Mouse (Mus musculus): Measurements from ENCODE around the gene Slc35b2.

Gene Slc35b2

GRCm38 (mm10) chr17:45585725-45586448 is 22.2 kb downstream of the Slc35b2 start:
- DNase-seq = no peak

GRCm38 (mm10) chr17:45586449-45586837 is 22.8 kb downstream of the Slc35b2 start:
- DNase-seq = peak in 1 of 2 experiments; percentile 43

GRCm38 (mm10) chr17:45588370-45588769 is 24.7 kb downstream of the Slc35b2 start:
- DNase-seq = no peak

- DNase-seq = no peak
Observed at GRCm38 (mm10) chr17:45589236-45589635, 25.6 kb downstream of the Slc35b2 start.

- no peak for DNase-seq
Observed at GRCm38 (mm10) chr17:45589844-45590243, 26.2 kb downstream of the Slc35b2 start.

GRCm38 (mm10) chr17:45590410-45590809 is 26.7 kb downstream of the Slc35b2 start:
- DNase-seq = no peak

- DNase-seq = no peak
Observed at GRCm38 (mm10) chr17:45591701-45592605, 28.3 kb downstream of the Slc35b2 start.

GRCm38 (mm10) chr17:45592606-45593431 is 29.1 kb downstream of the Slc35b2 start:
- DNase-seq = no peak

- no peak for DNase-seq
Observed at GRCm38 (mm10) chr17:45593479-45593878, 29.8 kb downstream of the Slc35b2 start.

- DNase-seq = no peak
Observed at GRCm38 (mm10) chr17:45594195-45594594, 30.5 kb downstream of the Slc35b2 start.

GRCm38 (mm10) chr17:45594881-45595735 is 31.4 kb downstream of the Slc35b2 start:
- peak; percentile 84 for DNase-seq

- no peak for DNase-seq
Observed at GRCm38 (mm10) chr17:45595736-45596390, 32.2 kb downstream of the Slc35b2 start.

GRCm38 (mm10) chr17:45596631-45597396 is 33.1 kb downstream of the Slc35b2 start:
- DNase-seq = peak; percentile 69 to 75

- DNase-seq = peak in 1 of 2 experiments; percentile 26
Observed at GRCm38 (mm10) chr17:45597787-45598186, 34.1 kb downstream of the Slc35b2 start.

GRCm38 (mm10) chr17:45598376-45598775 is 34.7 kb downstream of the Slc35b2 start:
- no peak for DNase-seq

- DNase-seq = no peak
Observed at GRCm38 (mm10) chr17:45598891-45599290, 35.2 kb downstream of the Slc35b2 start.

- DNase-seq = peak in 1 of 2 experiments; percentile 31
Observed at GRCm38 (mm10) chr17:45599446-45600242, 36.0 kb downstream of the Slc35b2 start, which contains the start of gene Slc29a1. Gene Slc29a1, minus strand, starts transcription at chr17:45599606.

GRCm38 (mm10) chr17:45600267-45600666 is 36.6 kb downstream of the Slc35b2 start:
- no peak for DNase-seq

- no peak for DNase-seq
Observed at GRCm38 (mm10) chr17:45601325-45601724, 37.7 kb downstream of the Slc35b2 start.

- DNase-seq = no peak
Observed at GRCm38 (mm10) chr17:45601877-45602304, 38.2 kb downstream of the Slc35b2 start, which contains the start of gene Mymx. Gene Mymx, minus strand, starts transcription at chr17:45602102.
